Mouse (Mus musculus): ENCODE data around the gene Smurf2. TPM values are rescaled to one million over a fixed set of nuclear protein-coding genes. Genes with fewer than 3 reads are reported as not detected.
"Not testable (repeated sequence)": the region's sequence is repeated elsewhere in the genome, so short reads cannot be mapped to it uniquely, and the experiment has no call there.

Smurf2 gene
- polyA plus RNA-seq, 1 experiment from 2014 or later = 17.8 TPM

GRCm38 (mm10) chr11:106820252-106820651, 100.3 kb downstream of the Smurf2 start:
- ATAC-seq (ENCODE audit: low FRiP score, low read depth) = no peak
- H3K36me3 ChIP-seq = peaks cover 83% of the 10 kb centered on the region
- H3K27me3 ChIP-seq = no peaks in the 10 kb centered on the region
- 86% methylated on average over 6 of the region's 6 CpGs for WGBS
- H3K9me3 ChIP-seq = no peaks in the 10 kb centered on the region
- no peak overlapping the region for H3K4me2 ChIP-seq (replicated peaks)
- no peak overlapping the region for H3K4me3 ChIP-seq
- H3K9ac ChIP-seq (replicated peaks) = no peak overlapping the region
- H3K27ac ChIP-seq (replicated peaks) = no peak overlapping the region
- no peaks in the 10 kb centered on the region for H3K4me1 ChIP-seq

GRCm38 (mm10) chr11:106819595-106819994, 100.9 kb downstream of the Smurf2 start:
- H3K36me3 ChIP-seq = peaks cover 86% of the 10 kb centered on the region
- no peak overlapping the region for H3K4me3 ChIP-seq
- no peaks in the 10 kb centered on the region for H3K27me3 ChIP-seq
- H3K4me2 ChIP-seq (replicated peaks) = no peak overlapping the region
- ATAC-seq (ENCODE audit: low FRiP score, low read depth) = no peak
- 93% methylated on average over 9 of the region's 9 CpGs for WGBS
- H3K9me3 ChIP-seq = no peaks in the 10 kb centered on the region
- no peak overlapping the region for H3K9ac ChIP-seq (replicated peaks)
- no peak overlapping the region for H3K27ac ChIP-seq (replicated peaks)
- no peaks in the 10 kb centered on the region for H3K4me1 ChIP-seq

GRCm38 (mm10) chr11:106818341-106818740, 102.2 kb downstream of the Smurf2 start:
- no peak for ATAC-seq (ENCODE audit: low FRiP score, low read depth)
- H3K9me3 ChIP-seq = no peaks in the 10 kb centered on the region
- peaks cover 89% of the 10 kb centered on the region for H3K36me3 ChIP-seq
- H3K4me3 ChIP-seq = no peak overlapping the region
- no peaks in the 10 kb centered on the region for H3K4me1 ChIP-seq
- no peak overlapping the region for H3K4me2 ChIP-seq (replicated peaks)
- H3K9ac ChIP-seq (replicated peaks) = no peak overlapping the region
- 87% methylated on average over 9 of the region's 9 CpGs for WGBS
- H3K27me3 ChIP-seq = no peaks in the 10 kb centered on the region
- H3K27ac ChIP-seq (replicated peaks) = no peak overlapping the region

- Histone ChIP-seq H3K9me3 (no peaks in the 10 kb centered on the region), H3K4me2 (replicated peaks) (no peak overlapping the region), H3K4me3 (no peak overlapping the region), H3K36me3 (peaks cover 90% of the 10 kb centered on the region), H3K27ac (replicated peaks) (no peak overlapping the region), H3K9ac (replicated peaks) (no peak overlapping the region), H3K27me3 (no peaks in the 10 kb centered on the region), H3K4me1 (no peaks in the 10 kb centered on the region)
- WGBS = 88% methylated on average over 6 of the region's 6 CpGs
- ATAC-seq (ENCODE audit: low FRiP score, low read depth) = no peak
Observed at GRCm38 (mm10) chr11:106817808-106818207, 102.7 kb downstream of the Smurf2 start.

GRCm38 (mm10) chr11:106817156-106817555, 103.4 kb downstream of the Smurf2 start:
- Histone ChIP-seq H3K36me3 (peaks cover 90% of the 10 kb centered on the region), H3K4me2 (replicated peaks) (no peak overlapping the region), H3K9ac (replicated peaks) (no peak overlapping the region), H3K4me1 (no peaks in the 10 kb centered on the region), H3K27ac (replicated peaks) (no peak overlapping the region), H3K4me3 (no peak overlapping the region), H3K27me3 (no peaks in the 10 kb centered on the region), H3K9me3 (no peaks in the 10 kb centered on the region)
- no peak for ATAC-seq (ENCODE audit: low FRiP score, low read depth)
- WGBS = 88% methylated on average over 3 of the region's 3 CpGs

GRCm38 (mm10) chr11:106816316-106816715, 104.2 kb downstream of the Smurf2 start:
- H3K27me3 ChIP-seq = no peaks in the 10 kb centered on the region
- no peak overlapping the region for H3K4me3 ChIP-seq
- H3K4me2 ChIP-seq (replicated peaks) = no peak overlapping the region
- 84% methylated on average over 7 of the region's 7 CpGs for WGBS
- ATAC-seq (ENCODE audit: low FRiP score, low read depth) = no peak
- H3K9me3 ChIP-seq = no peaks in the 10 kb centered on the region
- peaks cover 93% of the 10 kb centered on the region for H3K36me3 ChIP-seq
- H3K9ac ChIP-seq (replicated peaks) = no peak overlapping the region
- H3K4me1 ChIP-seq = no peaks in the 10 kb centered on the region
- H3K27ac ChIP-seq (replicated peaks) = no peak overlapping the region

- Histone ChIP-seq H3K9ac (replicated peaks) (no peak overlapping the region), H3K9me3 (no peaks in the 10 kb centered on the region), H3K36me3 (peaks cover 92% of the 10 kb centered on the region), H3K27ac (replicated peaks) (no peak overlapping the region), H3K4me2 (replicated peaks) (no peak overlapping the region), H3K4me1 (no peaks in the 10 kb centered on the region), H3K4me3 (no peak overlapping the region), H3K27me3 (no peaks in the 10 kb centered on the region)
- 89% methylated on average over 2 of the region's 2 CpGs for WGBS
- no peak for ATAC-seq (ENCODE audit: low FRiP score, low read depth)
Observed at GRCm38 (mm10) chr11:106815761-106816160, 104.8 kb downstream of the Smurf2 start.

- Histone ChIP-seq H3K4me1 (no peaks in the 10 kb centered on the region), H3K4me3 (no peak overlapping the region), H3K27ac (replicated peaks) (no peak overlapping the region), H3K36me3 (peaks cover 90% of the 10 kb centered on the region), H3K9me3 (no peaks in the 10 kb centered on the region), H3K9ac (replicated peaks) (no peak overlapping the region), H3K27me3 (no peaks in the 10 kb centered on the region), H3K4me2 (replicated peaks) (no peak overlapping the region)
- no peak for ATAC-seq (ENCODE audit: low FRiP score, low read depth)
- 97% methylated on average over 2 of the region's 2 CpGs for WGBS
Observed at GRCm38 (mm10) chr11:106815331-106815730, 105.2 kb downstream of the Smurf2 start.

- Histone ChIP-seq H3K4me3 (no peak overlapping the region), H3K4me2 (replicated peaks) (no peak overlapping the region), H3K36me3 (peaks cover 90% of the 10 kb centered on the region), H3K9me3 (no peaks in the 10 kb centered on the region), H3K9ac (replicated peaks) (no peak overlapping the region), H3K27me3 (no peaks in the 10 kb centered on the region), H3K4me1 (no peaks in the 10 kb centered on the region), H3K27ac (replicated peaks) (no peak overlapping the region)
- WGBS = 83% methylated on average over 14 of the region's 14 CpGs
- no peak for ATAC-seq (ENCODE audit: low FRiP score, low read depth)
Observed at GRCm38 (mm10) chr11:106814601-106815320, 105.8 kb downstream of the Smurf2 start.

GRCm38 (mm10) chr11:106812410-106813136, 107.9 kb downstream of the Smurf2 start:
- Histone ChIP-seq H3K36me3 (peaks cover 81% of the 10 kb centered on the region), H3K9ac (replicated peaks) (no peak overlapping the region), H3K4me2 (replicated peaks) (no peak overlapping the region), H3K9me3 (no peaks in the 10 kb centered on the region), H3K27ac (replicated peaks) (no peak overlapping the region), H3K4me1 (no peaks in the 10 kb centered on the region), H3K4me3 (no peak overlapping the region), H3K27me3 (no peaks in the 10 kb centered on the region)
- ATAC-seq (ENCODE audit: low FRiP score, low read depth) = no peak
- WGBS = 90% methylated on average over 7 of the region's 7 CpGs

- not testable (repeated sequence) for H3K4me1 ChIP-seq; H3K4me3 ChIP-seq; ATAC-seq (ENCODE audit: low FRiP score, low read depth); H3K9me3 ChIP-seq; H3K9ac ChIP-seq (replicated peaks); H3K4me2 ChIP-seq (replicated peaks); H3K27ac ChIP-seq (replicated peaks); H3K27me3 ChIP-seq
- peaks cover 61% of the 10 kb centered on the region for H3K36me3 ChIP-seq
- 88% methylated on average over 1 of the region's 1 CpGs for WGBS
Observed at GRCm38 (mm10) chr11:106807442-106807841, 113.1 kb downstream of the Smurf2 start.

- Histone ChIP-seq H3K4me1 (no peaks in the 10 kb centered on the region), H3K4me2 (replicated peaks) (no peak overlapping the region), H3K27ac (replicated peaks) (no peak overlapping the region), H3K9me3 (peaks cover 4% of the 10 kb centered on the region; the same call in 1 of the 2 replicates), H3K4me3 (no peak overlapping the region), H3K36me3 (peaks cover 80% of the 10 kb centered on the region), H3K9ac (replicated peaks) (no peak overlapping the region), H3K27me3 (no peaks in the 10 kb centered on the region)
- no peak for ATAC-seq (ENCODE audit: low FRiP score, low read depth)
- WGBS = 84% methylated on average over 10 of the region's 10 CpGs
Observed at GRCm38 (mm10) chr11:106802069-106802627, 118.4 kb downstream of the Smurf2 start.

Data from midbrain, embryonic 12.5 days (tissue).